ENCODE assay signal across 8 mouse cellular contexts in the genomic region with DNA sequence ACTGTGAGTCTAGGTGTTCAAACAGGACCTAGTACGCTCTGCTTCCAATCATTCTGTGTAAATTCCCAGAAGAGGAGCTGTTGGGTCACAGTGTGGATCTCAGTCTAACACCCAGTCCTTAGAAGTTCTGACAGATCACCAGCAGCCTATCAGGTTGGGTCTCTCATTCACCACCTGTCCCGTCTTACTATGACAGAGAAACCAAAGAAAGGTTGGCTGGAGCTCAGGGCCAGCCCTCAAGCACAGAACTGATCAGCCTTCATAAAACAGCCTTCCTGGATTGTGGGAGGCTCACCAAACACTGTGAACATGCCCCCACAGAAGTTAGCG.
DNase-seq lines count a peak whose midpoint lies in the region; ATAC-seq and TF ChIP-seq lines count a peak whose summit lies in the region.

No protein-coding gene starts in this region.

- no peak for DNase-seq in left cerebral cortex, adult 2 months (ENCODE audit: extremely low spot score in 1 of 2, low spot score in 2 of 2)
- no peak for DNase-seq in left cerebral cortex, postnatal 4 days
- DNase-seq in embryonic facial prominence, embryonic 14.5 days (ENCODE audit: low spot score): no peak
- DNase-seq in intestine, embryonic 14.5 days (ENCODE audit: low spot score): no peak
- no peak for DNase-seq in urinary bladder, postnatal 36 days (ENCODE audit: low spot score in 2 of 2)
- no peak for DNase-seq in T-cell, adult 2 months (ENCODE audit: low spot score)

- peak overlapping the region; percentile 68 for H3K9ac ChIP-seq in embryonic facial prominence, embryonic 14.5 days (ENCODE audit: low read depth, low read length)
- no peak overlapping the region; the same call in 1 of the 2 replicates for H3K9ac ChIP-seq in intestine, embryonic 14.5 days (ENCODE audit: low read length)
- peak overlapping the region; percentile 54; the same call in 1 of the 2 replicates for H3K9ac ChIP-seq in neural tube, embryonic 12.5 days

- H3K4me3 ChIP-seq in left cerebral cortex, adult 2 months: peak overlapping the region; percentile 44
- peak overlapping the region; percentile 38; the same call in 1 of the 2 replicates for H3K4me3 ChIP-seq in embryonic facial prominence, embryonic 14.5 days (ENCODE audit: low read depth, low read length)
- H3K4me3 ChIP-seq in intestine, embryonic 14.5 days (ENCODE audit: low read depth, low read length): peak overlapping the region; percentile 45
- peak overlapping the region; percentile 30 for H3K4me3 ChIP-seq in neural tube, embryonic 12.5 days

- peak overlapping the region; percentile 82 for H3K4me2 ChIP-seq in embryonic facial prominence, embryonic 14.5 days (ENCODE audit: low read depth, low read length)
- peak overlapping the region; percentile 95 for H3K4me2 ChIP-seq in intestine, embryonic 14.5 days (ENCODE audit: low read length)
- H3K4me2 ChIP-seq in neural tube, embryonic 12.5 days (replicated peaks): peak overlapping the region; percentile 66

- no peak for TF ChIP-seq CTCF in left cerebral cortex, adult 2 months (IDR thresholded peaks at IDR 0.05)

- H3K27ac ChIP-seq in left cerebral cortex, adult 2 months: peak overlapping the region; percentile 97
- H3K27ac ChIP-seq in embryonic facial prominence, embryonic 14.5 days (replicated peaks; ENCODE audit: low read depth, low read length): peak overlapping the region; percentile 96
- H3K27ac ChIP-seq in intestine, embryonic 14.5 days (ENCODE audit: low read depth): peak overlapping the region; percentile 97
- peak overlapping the region; percentile 26; the same call in 1 of the 2 replicates for H3K27ac ChIP-seq in neural tube, embryonic 12.5 days

- peaks cover 75% of the 10 kb centered on the region for H3K4me1 ChIP-seq in embryonic facial prominence, embryonic 14.5 days (ENCODE audit: control insufficient read depth, insufficient read depth, low read length)
- H3K4me1 ChIP-seq in intestine, embryonic 14.5 days (replicated peaks; ENCODE audit: control insufficient read depth, insufficient read depth, low read length): peaks cover 73% of the 10 kb centered on the region
- H3K4me1 ChIP-seq in neural tube, embryonic 12.5 days: peaks cover 84% of the 10 kb centered on the region

- no peaks in the 10 kb centered on the region for H3K27me3 ChIP-seq in embryonic facial prominence, embryonic 14.5 days (replicated peaks; ENCODE audit: control insufficient read depth, insufficient read depth, low read length)
- no peaks in the 10 kb centered on the region for H3K27me3 ChIP-seq in intestine, embryonic 14.5 days (replicated peaks; ENCODE audit: control insufficient read depth, insufficient read depth, low read length)
- no peaks in the 10 kb centered on the region for H3K27me3 ChIP-seq in neural tube, embryonic 12.5 days (replicated peaks)

- ATAC-seq in embryonic facial prominence, embryonic 14.5 days (ENCODE audit: low read depth): no peak
- no peak for ATAC-seq in intestine, embryonic 14.5 days (replicated peaks; ENCODE audit: low FRiP score, low TSS enrichment, low read depth)
- ATAC-seq in neural tube, embryonic 12.5 days (ENCODE audit: low FRiP score, low read depth): no peak
- ATAC-seq in activated CD4-positive, CD25-positive, alpha-beta regulatory T cell, adult 4 months: no peak

- no peaks in the 10 kb centered on the region for H3K9me3 ChIP-seq in embryonic facial prominence, embryonic 14.5 days (ENCODE audit: control insufficient read depth, low read length)
- H3K9me3 ChIP-seq in intestine, embryonic 14.5 days (ENCODE audit: control insufficient read depth, low read length): no peaks in the 10 kb centered on the region; the same call in 1 of the 2 replicates
- H3K9me3 ChIP-seq in neural tube, embryonic 12.5 days: no peaks in the 10 kb centered on the region

- intact Hi-C loops in left cerebral cortex, adult 2 months (cut with DNase I): no loop called here
- intact Hi-C loops in left cerebral cortex, postnatal 4 days (cut with DNase I): no loop called here

- 0 out of 2 replicates have a peak, but pooled peaks cover 4% of the 10 kb centered on the region for H3K36me3 ChIP-seq in embryonic facial prominence, embryonic 14.5 days (ENCODE audit: control insufficient read depth, insufficient read depth, low read length)
- 0 out of 2 replicates have a peak, but pooled peaks cover 1% of the 10 kb centered on the region for H3K36me3 ChIP-seq in intestine, embryonic 14.5 days (ENCODE audit: control insufficient read depth, insufficient read depth, low read length)
- H3K36me3 ChIP-seq in neural tube, embryonic 12.5 days: peaks cover 7% of the 10 kb centered on the region; the same call in 1 of the 2 replicates

- WGBS in embryonic facial prominence, embryonic 14.5 days: 58% methylated on average over 2 of the region's 3 CpGs
- WGBS in intestine, embryonic 14.5 days: 71% methylated on average over 3 of the region's 3 CpGs
- 75% methylated on average over 3 of the region's 3 CpGs for WGBS in neural tube, embryonic 12.5 days

Comparison
In these comparisons a context has a peak if more than half of its experiments do, and no peak if none do; other contexts are left out.
1. H3K27ac ChIP-seq: peak in every context shown above with its lines; median percentile 97 in left cerebral cortex, adult 2 months; 97 in intestine, embryonic 14.5 days; 96 in embryonic facial prominence, embryonic 14.5 days; 26 in neural tube, embryonic 12.5 days.